Mouse (Mus musculus): ENCODE results near the gene Taf6.

DNA sequence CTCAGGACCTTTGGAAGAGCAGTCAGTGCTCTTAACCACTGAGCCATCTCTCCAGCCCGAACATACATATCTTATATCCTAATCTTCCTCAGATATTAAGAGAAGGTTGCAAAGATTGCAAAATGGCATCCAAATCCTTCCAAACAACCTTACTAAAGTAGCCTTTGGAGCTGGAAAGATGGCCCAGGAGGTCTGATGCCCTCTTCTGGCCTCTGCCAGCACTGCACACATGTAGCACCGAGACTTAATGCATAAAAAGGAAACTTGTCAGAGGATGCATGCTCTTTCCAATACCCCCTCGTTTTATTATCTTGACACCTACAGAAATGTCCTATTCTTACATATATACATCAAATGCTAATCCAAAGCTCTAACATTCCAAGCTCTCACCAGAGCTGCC, 40.8 kb upstream of the Taf6 start:
- TF ChIP-seq POLR2A (IDR thresholded peaks at IDR 0.05; ENCODE audit: borderline replicate concordance, insufficient read depth, low read length), result no peak
- peak; percentile 39; the same call in 1 of the 2 replicates for TF ChIP-seq CTCF (IDR thresholded peaks at IDR 0.05; ENCODE audit: borderline replicate concordance, insufficient read depth, low read depth, low read length)

Data from cerebellum, adult 2 months (tissue).